Mouse (Mus musculus): ENCODE measurements around the gene Mnx1.

DNA sequence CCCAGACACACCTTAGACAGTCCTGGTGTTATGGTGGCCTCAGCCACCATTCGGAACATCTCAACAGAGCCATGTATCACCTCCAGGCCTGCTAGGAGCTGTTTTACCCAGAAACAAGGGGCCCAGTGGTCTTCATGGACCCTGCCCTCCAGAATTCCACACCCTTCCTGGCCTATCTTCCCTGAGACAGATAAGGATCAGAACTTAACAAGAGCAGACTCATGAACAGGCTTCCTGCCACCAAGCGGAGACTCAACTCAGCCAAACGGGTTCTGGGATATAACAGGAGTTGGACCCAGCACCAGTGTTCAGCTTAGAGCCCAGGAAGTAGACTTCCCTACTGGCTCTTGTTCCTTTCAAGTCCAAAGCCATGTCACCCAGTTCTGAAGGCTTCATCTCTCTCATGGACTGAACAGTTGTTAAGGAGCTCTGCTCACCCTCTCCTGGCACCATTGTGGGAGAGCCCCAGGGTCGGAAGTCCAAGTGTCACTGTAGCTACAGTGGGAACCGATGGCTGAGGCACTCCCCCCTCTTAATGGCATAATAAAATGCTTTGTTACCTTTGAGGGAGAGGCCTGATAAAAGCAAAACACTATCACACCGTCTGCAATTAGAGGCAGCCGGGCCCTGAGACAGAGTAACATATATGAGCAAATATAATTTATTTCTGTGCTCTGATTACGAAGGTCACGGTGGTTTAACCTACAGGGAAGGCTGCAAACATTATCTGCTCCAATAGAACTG, 15.2 kb downstream of the Mnx1 start:
- TF ChIP-seq CTCF (IDR thresholded peaks at IDR 0.05; ENCODE audit: borderline replicate concordance, extremely low read depth, insufficient read depth, insufficient read length) (no peak), POLR2A (IDR thresholded peaks at IDR 0.05; ENCODE audit: borderline replicate concordance, extremely low read depth, insufficient read depth, insufficient read length, poor library complexity, severe bottlenecking) (no peak)
